Mouse (Mus musculus) heart, postnatal 36 days (tissue): Measurements from ENCODE around the gene Ift80. TPM values are rescaled to one million over a fixed set of nuclear protein-coding genes. Genes with fewer than 3 reads are reported as not detected.
"Not testable (repeated sequence)": the region's sequence is repeated elsewhere in the genome, so short reads cannot be mapped to it uniquely, and the experiment has no call there.

ENCODE experiments used
- DNase-seq, 2 experiments: peaks; one replicate each; pipeline ENCODE4 v3.0.0; 2021 to 2022
- intact Hi-C: fragments of 180-260 bp; cut with DNase I; formaldehyde crosslinking; loops from one replicate; pipeline ENCODE4 v1.15.1; 2025
- total RNA-seq, 2 experiments: library from RNA; stranded (reverse); gene quantifications; 2 replicates each; pipeline ENCODE4 v1.2.3; 2021

Ift80 gene
- total RNA-seq, 2 experiments from 2014 or later: 4.8 to 6.0 TPM

- no peak for DNase-seq
- intact Hi-C loops: loop anchor here (2.0 to 10.0 kb wide), 2 partner anchors 123 to 509 kb away; partner anchors contain the start of gene Kpna4
These were observed 324 bp downstream of the Ift80 start for GRCm38 (mm10) chr3:69004055-69004436.

GRCm38 (mm10) chr3:69002781-69003180 lies 1.6 kb downstream of the Ift80 start:
- intact Hi-C loops: loop anchor here (10.0 kb wide), 1 partner anchor 508 kb away; no protein-coding TSS in a partner anchor
- DNase-seq: no peak

GRCm38 (mm10) chr3:68986550-68986949 lies 17.8 kb downstream of the Ift80 start:
- DNase-seq: no peak
- intact Hi-C loops: no loop called here

- intact Hi-C loops: no loop called here
- DNase-seq: peak in 1 of 2 experiments; percentile 11
These were observed 23.5 kb downstream of the Ift80 start for GRCm38 (mm10) chr3:68980898-68981297.

- intact Hi-C loops: no loop called here
- DNase-seq: no peak
These were observed 25.2 kb downstream of the Ift80 start for GRCm38 (mm10) chr3:68979187-68979586.

GRCm38 (mm10) chr3:68977696-68978095 lies 26.7 kb downstream of the Ift80 start:
- DNase-seq: no peak
- intact Hi-C loops: no loop called here

GRCm38 (mm10) chr3:68975533-68976490 lies 28.6 kb downstream of the Ift80 start:
- DNase-seq: peak; percentile 5 to 7
- intact Hi-C loops: no loop called here

- intact Hi-C loops: no loop called here
- no peak for DNase-seq
These were observed 29.5 kb downstream of the Ift80 start for GRCm38 (mm10) chr3:68974639-68975532.

- intact Hi-C loops: no loop called here
- no peak for DNase-seq
These were observed 30.8 kb downstream of the Ift80 start for GRCm38 (mm10) chr3:68973574-68973973.

- no peak for DNase-seq
- intact Hi-C loops: no loop called here
These were observed 35.2 kb downstream of the Ift80 start for GRCm38 (mm10) chr3:68969091-68969590.

- intact Hi-C loops: no loop called here
- DNase-seq: no peak
These were observed 37.0 kb downstream of the Ift80 start for GRCm38 (mm10) chr3:68967404-68967803.

GRCm38 (mm10) chr3:68966527-68967285 lies 37.7 kb downstream of the Ift80 start:
- intact Hi-C loops: no loop called here
- DNase-seq: no peak

GRCm38 (mm10) chr3:68964682-68965081 lies 39.7 kb downstream of the Ift80 start:
- intact Hi-C loops: no loop called here
- DNase-seq: peak in 1 of 2 experiments; percentile 29

- DNase-seq: no peak
- intact Hi-C loops: loop anchor here (5.0 kb wide), 1 partner anchor 340 kb away; no protein-coding TSS in a partner anchor
These were observed 47.0 kb downstream of the Ift80 start for GRCm38 (mm10) chr3:68957413-68957812.

- no peak for DNase-seq
- intact Hi-C loops: loop anchor here (5.0 kb wide), 1 partner anchor 339 kb away; no protein-coding TSS in a partner anchor
These were observed 47.9 kb downstream of the Ift80 start for GRCm38 (mm10) chr3:68956454-68956853.

- intact Hi-C loops: loop anchor here (1.0 kb wide), 1 partner anchor 237 kb away; no protein-coding TSS in a partner anchor
These were observed 49.9 kb downstream of the Ift80 start for GRCm38 (mm10) chr3:68954487-68954886.

GRCm38 (mm10) chr3:68952707-68953106 lies 51.7 kb downstream of the Ift80 start:
- intact Hi-C loops: no loop called here

More at GRCm38 (mm10) chr3:68954487-68954886, 49.9 kb downstream of the Ift80 start:
- no peak for DNase-seq

GRCm38 (mm10) chr3:68951971-68952370 lies 52.4 kb downstream of the Ift80 start:
- intact Hi-C loops, DNase-seq: not testable (repeated sequence)

More at GRCm38 (mm10) chr3:68952707-68953106, 51.7 kb downstream of the Ift80 start:
- DNase-seq: no peak

GRCm38 (mm10) chr3:68949381-68949780 lies 55.0 kb downstream of the Ift80 start:
- intact Hi-C loops: no loop called here
- no peak for DNase-seq

- intact Hi-C loops: no loop called here
- no peak for DNase-seq
These were observed 55.5 kb downstream of the Ift80 start for GRCm38 (mm10) chr3:68948918-68949317.
